Comparison of ENCODE assay signal across 7 mouse cellular contexts in genomic region chr13:38151069-38151588, GRCm38 (mm10). TPM values are rescaled to one million over a fixed set of nuclear protein-coding genes. Genes with fewer than 3 reads are reported as not detected.
DNase-seq lines count a peak whose midpoint lies in the region; ATAC-seq lines count a peak whose summit lies in the region.

Dsp (plus strand) TSS chr13:38151294.

- H3K4me1 ChIP-seq in forebrain, embryonic 13.5 days: peaks cover 22% of the 10 kb centered on the region
- peaks cover 34% of the 10 kb centered on the region for H3K4me1 ChIP-seq in hindbrain, embryonic 10.5 days (replicated peaks)
- H3K4me1 ChIP-seq in limb, embryonic 12.5 days (replicated peaks): peaks cover 19% of the 10 kb centered on the region
- H3K4me1 ChIP-seq in midbrain, embryonic 11.5 days (ENCODE audit: control insufficient read depth, insufficient read depth, low read length): peaks cover 22% of the 10 kb centered on the region
- H3K4me1 ChIP-seq in stomach, embryonic 15.5 days: peaks cover 15% of the 10 kb centered on the region

- H3K9ac ChIP-seq in forebrain, embryonic 13.5 days: peak within 1 kb of the TSS; percentile 51
- H3K9ac ChIP-seq in limb, embryonic 12.5 days (replicated peaks): peak within 1 kb of the TSS; percentile 59
- H3K9ac ChIP-seq in midbrain, embryonic 11.5 days (ENCODE audit: low read length): peak within 1 kb of the TSS; percentile 16; the same call in 1 of the 2 replicates
- H3K9ac ChIP-seq in stomach, embryonic 15.5 days: peak within 1 kb of the TSS; percentile 45

- no peak within 1 kb of the TSS for H3K27ac ChIP-seq in forebrain, embryonic 13.5 days
- H3K27ac ChIP-seq in hindbrain, embryonic 10.5 days: peak within 1 kb of the TSS; percentile 51; the same call in 1 of the 2 replicates
- H3K27ac ChIP-seq in limb, embryonic 12.5 days: peak within 1 kb of the TSS; percentile 35; the same call in 1 of the 2 replicates
- H3K27ac ChIP-seq in midbrain, embryonic 11.5 days (ENCODE audit: low read depth, low read length): no peak within 1 kb of the TSS
- peak within 1 kb of the TSS; percentile 90 for H3K27ac ChIP-seq in stomach, embryonic 15.5 days

- under 1% methylated on average over 38 of the region's 58 CpGs for WGBS in forebrain, embryonic 13.5 days
- under 1% methylated on average over 57 of the region's 58 CpGs for WGBS in hindbrain, embryonic 10.5 days
- WGBS in limb, embryonic 12.5 days: under 1% methylated on average over 40 of the region's 58 CpGs
- WGBS in midbrain, embryonic 11.5 days: 0% methylated on average over 43 of the region's 58 CpGs
- under 1% methylated on average over 52 of the region's 58 CpGs for WGBS in stomach, embryonic 15.5 days

- peak within 1 kb of the TSS; percentile 42 for H3K4me3 ChIP-seq in forebrain, embryonic 13.5 days
- peak within 1 kb of the TSS; percentile 55 for H3K4me3 ChIP-seq in hindbrain, embryonic 10.5 days
- peak within 1 kb of the TSS; percentile 50 for H3K4me3 ChIP-seq in limb, embryonic 12.5 days (replicated peaks)
- peak within 1 kb of the TSS; percentile 37 for H3K4me3 ChIP-seq in midbrain, embryonic 11.5 days (ENCODE audit: low read depth, low read length)
- peak within 1 kb of the TSS; percentile 43 for H3K4me3 ChIP-seq in stomach, embryonic 15.5 days (replicated peaks)

- H3K9me3 ChIP-seq in forebrain, embryonic 13.5 days (replicated peaks): no peaks in the 10 kb centered on the region
- H3K9me3 ChIP-seq in hindbrain, embryonic 10.5 days: no peaks in the 10 kb centered on the region
- H3K9me3 ChIP-seq in limb, embryonic 12.5 days: no peaks in the 10 kb centered on the region
- H3K9me3 ChIP-seq in midbrain, embryonic 11.5 days (ENCODE audit: control insufficient read depth, low read length): no peaks in the 10 kb centered on the region
- no peaks in the 10 kb centered on the region for H3K9me3 ChIP-seq in stomach, embryonic 15.5 days

- DNase-seq in ES-CJ7 (ENCODE audit: low read depth, low spot score): peak; percentile 74
- DNase-seq in adrenal gland, adult 18-20 months (ENCODE audit: low spot score in 2 of 2): peak; percentile 35 to 36
- DNase-seq in hindbrain, embryonic 10.5 days (ENCODE audit: low spot score): no peak
- peak; percentile 94 for DNase-seq in midbrain, embryonic 11.5 days (ENCODE audit: low spot score, missing footprints)

- ATAC-seq in forebrain, embryonic 13.5 days: peak; percentile 87
- peak; percentile 34; the same call in 1 of the 2 replicates for ATAC-seq in limb, embryonic 12.5 days (ENCODE audit: insufficient number of reproducible peaks, insufficient read depth, low FRiP score, low TSS enrichment, low read depth)
- peak; percentile 76 for ATAC-seq in midbrain, embryonic 11.5 days (ENCODE audit: low FRiP score)
- peak; percentile 82 for ATAC-seq in stomach, embryonic 15.5 days (ENCODE audit: insufficient read depth, low FRiP score, low read depth)

- H3K36me3 ChIP-seq in forebrain, embryonic 13.5 days (ENCODE audit: poor library complexity, severe bottlenecking): no peaks in the 10 kb centered on the region
- no peaks in the 10 kb centered on the region for H3K36me3 ChIP-seq in hindbrain, embryonic 10.5 days
- H3K36me3 ChIP-seq in limb, embryonic 12.5 days: no peaks in the 10 kb centered on the region
- no peaks in the 10 kb centered on the region for H3K36me3 ChIP-seq in midbrain, embryonic 11.5 days (ENCODE audit: control insufficient read depth, insufficient read depth, low read length)
- no peaks in the 10 kb centered on the region for H3K36me3 ChIP-seq in stomach, embryonic 15.5 days

- peaks cover 80% of the 10 kb centered on the region for H3K27me3 ChIP-seq in forebrain, embryonic 13.5 days
- H3K27me3 ChIP-seq in hindbrain, embryonic 10.5 days (ENCODE audit: insufficient read depth, poor library complexity, severe bottlenecking): peaks cover 98% of the 10 kb centered on the region
- H3K27me3 ChIP-seq in limb, embryonic 12.5 days: peaks cover 65% of the 10 kb centered on the region
- peaks cover 51% of the 10 kb centered on the region for H3K27me3 ChIP-seq in midbrain, embryonic 11.5 days (ENCODE audit: control insufficient read depth, insufficient read depth, low read length)
- peaks cover 12% of the 10 kb centered on the region; the same call in 1 of the 2 replicates for H3K27me3 ChIP-seq in stomach, embryonic 15.5 days (replicated peaks)

- peak within 1 kb of the TSS; percentile 75 for H3K4me2 ChIP-seq in forebrain, embryonic 13.5 days
- peak within 1 kb of the TSS; percentile 88 for H3K4me2 ChIP-seq in limb, embryonic 12.5 days
- peak within 1 kb of the TSS; percentile 55 for H3K4me2 ChIP-seq in midbrain, embryonic 11.5 days
- H3K4me2 ChIP-seq in stomach, embryonic 15.5 days: peak within 1 kb of the TSS; percentile 87

RNA-seq across cellular contexts. Expression of gene Dsp, which starts in this region (rescaled TPM):
- total RNA-seq in adrenal gland, adult 18-20 months (2021): 1 to 10 TPM in 1 of 2 experiments, under 1 TPM in 1; 0.22 to 1.1 TPM
- 0.21 and 0.28 TPM in 2 replicates for polyA plus RNA-seq in forebrain, embryonic 13.5 days (2015; fragmentation: Nextera tagmentation; extraction: Ambion mirVana)
- polyA plus RNA-seq in hindbrain, embryonic 10.5 days (2016; fragmentation: Nextera tagmentation; extraction: Ambion mirVana): 0.98 and 1.3 TPM in 2 replicates
- 4.8 and 5.3 TPM in 2 replicates for polyA plus RNA-seq in limb, embryonic 12.5 days (2016; fragmentation: Nextera tagmentation; extraction: Ambion mirVana)
- 0.57 and 0.71 TPM in 2 replicates for polyA plus RNA-seq in midbrain, embryonic 11.5 days (2014; fragmentation: Nextera tagmentation; extraction: Ambion mirVana)
- polyA plus RNA-seq in stomach, embryonic 15.5 days (2015; fragmentation: Nextera tagmentation; extraction: Ambion mirVana): 18.7 and 24.2 TPM in 2 replicates

Comparison
In these comparisons a context has a peak if more than half of its experiments do, and no peak if none do; other contexts are left out.
1. Peak in ATAC-seq, H3K4me3 ChIP-seq, H3K9ac ChIP-seq and H3K4me2 ChIP-seq in forebrain, embryonic 13.5 days; RNA of the gene not detected or under 1 TPM.
2. Peak in DNase-seq, ATAC-seq, H3K4me3 ChIP-seq, H3K9ac ChIP-seq and H3K4me2 ChIP-seq in midbrain, embryonic 11.5 days; RNA of the gene not detected or under 1 TPM.
3. ATAC-seq: peak in every context shown above with its lines; median percentile 87 in forebrain, embryonic 13.5 days; 82 in stomach, embryonic 15.5 days; 76 in midbrain, embryonic 11.5 days; 34 in limb, embryonic 12.5 days.
4. H3K27ac ChIP-seq: peak in hindbrain, embryonic 10.5 days (single experiment), limb, embryonic 12.5 days (single experiment) and stomach, embryonic 15.5 days (single experiment); none in forebrain, embryonic 13.5 days (single experiment) and midbrain, embryonic 11.5 days (single experiment).
5. Peak in every context shown above with its lines, with median percentiles within 50 percentile points of each other: H3K4me2 ChIP-seq, H3K4me3 ChIP-seq and H3K9ac ChIP-seq.